Mouse (Mus musculus): ENCODE data around the gene Rln3.

Gene Rln3

DNA sequence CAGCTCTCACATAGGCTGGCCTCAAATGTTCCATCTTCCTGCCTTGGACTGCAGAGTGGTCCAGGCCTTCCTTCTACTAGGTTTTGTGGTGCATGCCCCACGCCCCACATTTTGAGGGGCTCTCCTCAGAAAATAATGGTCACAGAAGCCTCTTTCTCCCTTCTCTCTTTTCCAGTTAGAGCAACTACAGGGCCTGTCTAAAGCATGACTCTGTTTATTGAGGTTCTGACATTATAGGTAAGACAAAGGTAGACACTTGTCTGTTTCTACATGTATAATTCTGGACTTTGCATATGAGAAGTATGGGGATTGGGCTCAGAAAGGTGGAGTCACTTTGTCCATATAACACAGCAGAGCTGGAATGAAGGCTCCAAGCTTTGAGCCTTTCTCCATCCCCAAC lies 20.2 kb upstream of the Rln3 start, which contains the start of gene Gm10643:
Gm10643 (minus strand) TSS at position 101 of the 400 bp plus-strand sequence.
- DNase-seq (ENCODE audit: low spot score in 2 of 2) = no peak

GRCm38 (mm10) chr8:84063861-84064610 lies 19.2 kb upstream of the Rln3 start:
- DNase-seq (ENCODE audit: low spot score in 2 of 2) = no peak

GRCm38 (mm10) chr8:84060245-84060644 lies 15.4 kb upstream of the Rln3 start:
- DNase-seq (ENCODE audit: low spot score in 2 of 2) = no peak

GRCm38 (mm10) chr8:84059226-84059625 lies 14.4 kb upstream of the Rln3 start:
- no peak for DNase-seq (ENCODE audit: low spot score in 2 of 2)

GRCm38 (mm10) chr8:84057827-84058226 lies 13.0 kb upstream of the Rln3 start:
- DNase-seq (ENCODE audit: low spot score in 2 of 2) = no peak

- no peak for DNase-seq (ENCODE audit: low spot score in 2 of 2)
Observed at GRCm38 (mm10) chr8:84053229-84053628, 8.4 kb upstream of the Rln3 start.

DNA sequence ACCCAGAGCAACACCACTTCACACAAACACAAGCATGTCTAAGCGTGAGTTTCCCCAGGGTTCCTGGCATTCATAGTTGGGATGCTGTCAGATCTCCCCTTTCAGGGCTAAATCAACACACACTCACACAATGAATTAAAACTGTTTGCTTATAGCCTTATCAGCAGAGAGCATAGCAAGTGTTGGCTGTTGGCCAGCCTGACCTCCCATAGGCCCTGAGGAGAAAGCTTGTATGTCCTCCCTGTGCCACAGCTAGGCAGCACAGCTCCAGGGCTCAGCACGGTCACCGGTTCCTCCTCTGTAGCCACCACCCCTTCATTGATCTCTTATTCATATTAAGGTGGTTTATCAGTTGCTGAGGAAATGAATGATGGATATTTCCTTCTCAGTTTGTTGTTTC lies 7.9 kb upstream of the Rln3 start:
- no peak for DNase-seq (ENCODE audit: low spot score in 2 of 2)

- DNase-seq (ENCODE audit: low spot score in 2 of 2) = no peak
Observed at GRCm38 (mm10) chr8:84048171-84048570, 3.4 kb upstream of the Rln3 start.

DNA sequence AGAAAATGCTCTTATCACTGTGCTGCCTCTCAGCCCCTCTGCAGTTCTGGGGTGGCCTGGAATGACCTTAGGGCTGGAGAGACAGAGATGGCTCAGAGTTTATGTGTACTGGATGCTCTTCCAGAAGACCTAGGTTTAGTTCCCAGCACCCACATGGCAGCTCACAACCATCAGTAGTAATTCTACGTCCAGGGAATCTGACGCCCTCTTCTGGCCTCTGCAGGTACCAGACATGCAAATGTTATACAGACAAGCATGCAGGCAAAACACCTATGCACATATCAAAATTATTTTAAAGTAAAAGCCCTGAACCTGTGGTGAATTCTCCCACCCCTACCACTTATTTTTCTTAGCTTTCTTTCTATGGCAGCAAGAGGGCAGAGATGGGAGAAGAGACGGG lies 1.7 kb upstream of the Rln3 start:
- no peak for DNase-seq (ENCODE audit: low spot score in 2 of 2)

GRCm38 (mm10) chr8:84044103-84044502 lies 697 bp downstream of the Rln3 start:
- no peak for DNase-seq (ENCODE audit: low spot score in 2 of 2)

DNA sequence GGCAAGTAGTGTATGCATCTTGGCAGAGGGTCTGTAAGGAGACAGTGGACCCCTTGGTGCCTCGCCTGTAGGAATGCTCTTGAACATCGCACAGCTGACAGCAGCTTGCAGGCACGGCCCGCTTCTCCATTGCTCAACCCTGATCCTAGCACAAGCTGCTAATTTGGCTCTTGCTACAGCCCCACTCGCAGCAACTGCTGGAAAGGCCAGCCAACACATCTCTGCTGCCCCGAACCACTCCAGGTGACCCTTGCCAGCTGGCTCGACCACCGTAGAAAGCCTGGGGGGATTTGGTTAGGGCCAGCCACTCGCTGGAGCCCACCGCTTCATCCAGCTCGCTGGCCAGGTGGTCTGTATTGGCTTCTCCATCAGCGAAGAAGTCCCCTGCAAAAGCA lies 1.9 kb downstream of the Rln3 start:
- DNase-seq (ENCODE audit: low spot score in 2 of 2) = no peak

GRCm38 (mm10) chr8:84042066-84042947 lies 2.5 kb downstream of the Rln3 start, which contains the start of gene Il27ra:
Il27ra (minus strand) TSS chr8:84042589.
- DNase-seq (ENCODE audit: low spot score in 2 of 2) = peak in 1 of 2 experiments; percentile 16

- DNase-seq (ENCODE audit: low spot score in 2 of 2) = peak; percentile 67 to 80
Observed at GRCm38 (mm10) chr8:84039050-84039449, 5.8 kb downstream of the Rln3 start.

DNA sequence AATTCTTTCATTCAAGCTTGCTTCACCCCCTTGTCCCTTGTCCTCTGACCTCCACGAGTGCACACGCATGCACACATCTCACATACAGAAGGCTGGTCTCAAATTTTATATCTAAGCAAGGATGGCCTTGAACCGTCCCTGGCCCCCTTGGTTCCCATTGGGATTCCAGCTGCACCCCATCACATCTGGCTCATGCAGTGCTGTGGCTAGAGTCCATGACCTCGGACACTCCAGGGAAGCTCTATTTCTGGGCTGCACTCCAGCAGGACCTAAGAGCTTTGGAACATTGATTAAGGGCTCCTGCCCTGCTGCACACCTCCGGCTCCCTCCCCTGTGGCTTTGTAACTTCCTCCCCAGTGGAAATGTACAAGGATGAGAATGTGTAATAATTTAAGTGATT lies 6.8 kb downstream of the Rln3 start:
- DNase-seq (ENCODE audit: low spot score in 2 of 2) = no peak

DNA sequence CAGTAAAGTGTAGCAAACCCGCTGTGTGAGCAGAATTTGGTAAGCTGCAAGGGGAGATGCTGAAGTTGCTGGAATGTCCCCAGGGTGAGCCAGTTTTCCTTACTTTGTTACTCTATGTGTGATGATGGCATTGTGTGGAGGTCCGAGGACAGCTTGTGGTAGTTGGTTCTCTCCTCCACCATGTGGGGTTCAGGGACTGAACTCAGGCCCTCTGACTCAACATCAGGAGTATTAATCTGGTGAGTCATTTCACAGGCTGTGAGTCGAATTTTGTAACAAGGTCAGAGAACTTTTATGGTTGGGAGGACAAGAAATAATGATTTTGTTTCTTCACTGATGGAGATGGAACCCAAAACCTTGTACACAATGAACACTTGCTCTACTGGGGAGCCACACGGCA lies 12.0 kb downstream of the Rln3 start:
- DNase-seq (ENCODE audit: low spot score in 2 of 2) = no peak

DNA sequence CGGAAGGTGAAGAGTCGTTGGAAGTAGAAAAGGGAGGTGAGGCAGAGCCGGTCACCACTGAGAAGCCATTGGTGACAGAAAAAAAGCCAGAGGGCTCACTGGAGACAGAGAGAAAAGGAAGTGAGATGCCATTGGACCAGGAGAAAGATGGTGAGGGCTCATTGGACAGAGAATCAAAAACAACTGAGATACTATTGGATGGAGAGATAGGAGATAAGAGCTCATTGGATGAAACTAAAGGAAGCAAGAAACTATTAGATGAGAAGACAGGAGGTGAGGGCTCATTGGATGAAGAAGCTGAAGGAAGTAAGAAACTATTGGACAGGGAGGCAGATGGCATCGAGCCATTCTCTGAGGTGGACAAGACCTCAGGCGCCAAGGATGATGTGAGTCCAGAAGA lies 15.5 kb downstream of the Rln3 start:
- no peak for DNase-seq (ENCODE audit: low spot score in 2 of 2)

- DNase-seq (ENCODE audit: low spot score in 2 of 2) = no peak
Observed at GRCm38 (mm10) chr8:84027449-84027848, 17.4 kb downstream of the Rln3 start.

GRCm38 (mm10) chr8:84025863-84026262 lies 18.9 kb downstream of the Rln3 start:
- no peak for DNase-seq (ENCODE audit: low spot score in 2 of 2)

DNA sequence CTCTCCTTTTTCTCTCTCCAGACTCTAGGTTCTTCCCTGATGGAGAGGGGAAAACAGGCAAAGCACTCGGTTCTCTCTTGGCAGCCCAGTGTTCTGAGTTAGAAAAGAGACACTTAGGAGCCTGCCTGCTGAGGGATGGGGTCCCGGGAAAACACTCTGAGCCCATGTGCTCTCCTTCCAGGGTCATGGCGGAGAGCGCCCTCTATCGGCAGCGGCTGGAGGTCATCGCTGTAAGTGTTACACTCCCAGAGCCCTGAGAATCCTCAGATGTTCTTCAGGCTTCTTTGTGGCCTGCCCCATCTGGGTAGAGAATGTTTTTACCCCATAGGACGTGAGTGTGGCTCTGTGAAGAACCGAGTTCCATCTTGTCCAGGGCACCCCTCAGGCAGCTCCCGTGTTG lies 20.6 kb downstream of the Rln3 start:
- no peak for DNase-seq (ENCODE audit: low spot score in 2 of 2)

DNA sequence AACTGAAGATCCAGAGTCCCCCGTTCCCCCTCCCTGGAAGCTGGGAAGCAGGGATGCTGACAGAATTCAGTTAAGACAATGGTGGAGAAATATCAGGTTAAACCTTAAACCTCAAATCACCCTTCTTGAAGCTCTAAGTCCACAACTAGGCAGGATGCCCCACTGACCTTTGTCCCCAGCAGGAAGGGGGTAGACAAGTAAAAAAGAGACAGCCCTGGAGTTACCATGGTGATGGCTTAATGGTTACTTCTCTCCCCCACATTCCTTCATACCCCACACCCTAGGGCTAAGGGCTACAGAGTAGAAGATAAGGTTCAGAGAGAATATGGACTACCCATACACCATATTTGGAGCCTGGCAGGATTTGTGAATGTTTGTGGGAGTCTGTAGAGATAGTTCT lies 21.2 kb downstream of the Rln3 start:
- no peak for DNase-seq (ENCODE audit: low spot score in 2 of 2)

GRCm38 (mm10) chr8:84023085-84023484 lies 21.7 kb downstream of the Rln3 start:
- DNase-seq (ENCODE audit: low spot score in 2 of 2) = no peak

DNA sequence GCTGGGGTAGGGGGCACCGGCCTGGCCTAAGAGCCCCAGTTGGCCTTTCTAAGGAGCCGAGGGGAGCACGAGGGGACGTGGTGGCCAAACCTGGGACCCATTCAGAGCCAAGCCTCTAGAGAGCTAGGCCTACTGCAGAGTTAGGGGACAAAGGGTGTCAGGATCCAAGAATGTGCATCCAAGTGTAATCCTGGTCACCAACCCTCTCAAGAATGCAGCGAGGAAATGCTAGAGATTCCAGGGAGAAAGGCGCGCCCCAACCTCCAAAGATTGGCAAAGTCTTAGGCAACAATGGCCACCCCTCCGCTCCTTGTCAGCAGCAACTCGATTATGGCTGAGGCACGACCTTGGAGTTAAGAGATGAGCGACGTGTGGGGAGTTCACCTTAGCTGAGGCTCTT lies 23.2 kb downstream of the Rln3 start:
- no peak for DNase-seq (ENCODE audit: low spot score in 2 of 2)

- DNase-seq (ENCODE audit: low spot score in 2 of 2) = no peak
Observed at GRCm38 (mm10) chr8:84021096-84021495, 23.7 kb downstream of the Rln3 start, which contains the start of gene Palm3. Palm3 (plus strand) TSS chr8:84021471.
